Mouse (Mus musculus): ENCODE measurements around the gene Msx1. TPM values are rescaled to one million over a fixed set of nuclear protein-coding genes. Genes with fewer than 3 reads are reported as not detected.

Gene Msx1
- total RNA-seq, 4 experiments from 2014 or later, result 4.7 to 5.2 (median 5.1) TPM

- DNase-seq (ENCODE audit: low spot score in 2 of 2), result no peak
These were observed 27.1 kb downstream of the Msx1 start for GRCm38 (mm10) chr5:37797251-37797650.

GRCm38 (mm10) chr5:37796751-37797150, 27.6 kb downstream of the Msx1 start:
- DNase-seq (ENCODE audit: low spot score in 2 of 2), result no peak

GRCm38 (mm10) chr5:37795691-37796090, 28.7 kb downstream of the Msx1 start:
- DNase-seq (ENCODE audit: low spot score in 2 of 2), result no peak

GRCm38 (mm10) chr5:37792154-37792553, 32.2 kb downstream of the Msx1 start:
- no peak for DNase-seq (ENCODE audit: low spot score in 2 of 2)

GRCm38 (mm10) chr5:37784847-37785391, 39.5 kb downstream of the Msx1 start:
- no peak for DNase-seq (ENCODE audit: low spot score in 2 of 2)

GRCm38 (mm10) chr5:37783306-37783705, 41.1 kb downstream of the Msx1 start:
- peak; percentile 28 to 37 for DNase-seq (ENCODE audit: low spot score in 2 of 2)

GRCm38 (mm10) chr5:37775681-37776080, 48.7 kb downstream of the Msx1 start:
- DNase-seq (ENCODE audit: low spot score in 2 of 2), result no peak

- DNase-seq (ENCODE audit: low spot score in 2 of 2), result no peak
These were observed 50.4 kb downstream of the Msx1 start for GRCm38 (mm10) chr5:37774011-37774410.

- no peak for DNase-seq (ENCODE audit: low spot score in 2 of 2)
These were observed 53.5 kb downstream of the Msx1 start for GRCm38 (mm10) chr5:37770870-37771269.

Other genes starting within 250 kb of the Msx1 start
- gene Stk32b, start 107.4 kb downstream of the Msx1 start, total RNA-seq (2022), result 1 to 10 TPM; 3.7 to 7.8 (median 5.3) TPM
- 1 to 10 TPM; 1.3 to 2.1 (median 1.7) TPM for gene Cytl1, start 89.1 kb downstream of the Msx1 start, total RNA-seq (2022)
- 10 to 100 TPM; 33.8 to 42.2 (median 38.1) TPM for gene Stx18, start 214.2 kb upstream of the Msx1 start, total RNA-seq (2022)

Data from layer of hippocampus, adult 8-10 months (tissue).